Mouse (Mus musculus): ENCODE measurements at regions not wholly inside any gene's neighbourhood (a gene's known extent, or its start where the extent isn't known, plus 50 kb on each side); places are given as distances from the start of the nearest gene placed in this dataset.
A peak's percentile ranks its signal among the peaks of the same experiment; 100 is the strongest.

- DNase-seq, result no peak
Observed at GRCm38 (mm10) chr6:71012436-71012822, 56.1 kb downstream of the Foxi3 start.

DNA sequence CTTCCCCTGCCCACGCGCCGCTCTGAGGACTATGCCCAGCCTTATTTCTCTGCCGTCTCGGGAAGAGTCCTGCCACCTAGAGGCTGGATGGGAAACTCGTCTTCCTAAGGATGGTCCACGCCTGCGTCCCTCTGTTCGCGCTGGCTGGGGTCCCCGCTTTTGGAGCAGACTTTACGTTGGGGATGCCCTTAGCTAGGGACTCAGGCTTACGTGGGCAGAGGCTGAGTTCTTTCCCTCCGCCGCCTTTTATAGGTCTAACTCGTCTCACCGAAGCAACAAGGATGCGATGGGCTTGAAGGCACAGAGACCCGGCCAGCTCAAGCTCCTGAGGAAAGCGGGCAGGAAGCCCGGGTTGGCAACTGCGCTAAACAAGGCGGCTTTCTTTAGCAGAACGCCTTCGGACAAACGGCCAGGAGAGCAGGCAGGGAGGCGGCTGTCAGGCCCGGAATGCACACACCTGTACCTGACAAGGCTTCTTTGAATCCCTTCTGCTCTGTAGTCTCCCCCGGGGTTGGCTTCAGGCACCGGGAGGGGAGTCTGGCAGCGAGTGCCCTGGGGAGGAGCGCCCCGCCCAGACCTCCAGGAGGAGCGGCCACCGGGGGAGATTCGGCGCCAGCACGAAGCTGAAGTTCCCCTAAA, 56.6 kb downstream of the Foxi3 start:
- DNase-seq, result peak; percentile 41

- DNase-seq, result no peak
Observed at GRCm38 (mm10) chr6:71016388-71016787, 60.1 kb downstream of the Foxi3 start.

DNA sequence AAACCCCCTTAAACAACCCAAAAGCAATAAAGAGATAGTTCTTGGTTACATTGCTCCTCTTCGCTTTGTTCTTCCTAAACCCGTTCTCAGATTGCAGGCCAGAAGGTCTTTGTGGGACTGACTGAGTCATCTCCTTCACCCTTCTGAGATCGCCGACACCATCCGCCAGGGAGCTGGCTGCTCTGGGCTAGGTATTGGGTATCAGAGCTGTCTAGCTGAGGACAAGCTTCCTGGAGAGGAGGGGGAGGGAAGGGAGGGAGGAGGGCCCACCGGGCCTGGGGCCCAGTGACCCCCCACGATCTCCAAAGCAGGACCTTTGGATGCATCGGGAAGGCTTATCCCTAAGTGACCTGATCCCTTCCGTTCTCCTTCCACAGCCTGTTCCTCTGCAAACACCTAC, 65.0 kb downstream of the Foxi3 start:
- DNase-seq, result no peak

- DNase-seq, result no peak
Observed at GRCm38 (mm10) chr6:71025472-71025871, 69.1 kb downstream of the Foxi3 start.

- no peak for DNase-seq
Observed at GRCm38 (mm10) chr6:71029663-71030062, 73.3 kb downstream of the Foxi3 start.

- no peak for DNase-seq
Observed at GRCm38 (mm10) chr6:71030541-71030940, 74.2 kb downstream of the Foxi3 start.

DNA sequence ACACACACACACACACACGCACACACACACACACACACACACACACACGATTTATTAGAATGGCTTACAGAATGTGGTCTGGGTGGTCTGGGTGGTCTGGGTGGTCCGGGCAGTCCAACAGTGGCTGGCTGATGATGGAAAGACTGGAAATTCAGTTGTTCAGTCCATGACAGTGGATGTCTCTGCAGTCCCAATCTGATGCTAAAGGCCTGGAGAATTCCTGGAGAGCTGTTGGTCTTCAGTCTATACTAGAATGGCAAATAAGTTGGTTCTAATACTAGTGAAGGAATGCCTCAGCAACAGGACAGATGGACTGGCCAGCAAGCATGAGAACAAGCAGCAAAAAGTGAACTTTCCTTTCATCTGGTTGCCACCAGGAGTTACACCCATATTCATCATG, 87.9 kb downstream of the Foxi3 start:
- DNase-seq, result no peak

GRCm38 (mm10) chr6:71045261-71045660, 88.9 kb downstream of the Foxi3 start:
- no peak for DNase-seq

DNA sequence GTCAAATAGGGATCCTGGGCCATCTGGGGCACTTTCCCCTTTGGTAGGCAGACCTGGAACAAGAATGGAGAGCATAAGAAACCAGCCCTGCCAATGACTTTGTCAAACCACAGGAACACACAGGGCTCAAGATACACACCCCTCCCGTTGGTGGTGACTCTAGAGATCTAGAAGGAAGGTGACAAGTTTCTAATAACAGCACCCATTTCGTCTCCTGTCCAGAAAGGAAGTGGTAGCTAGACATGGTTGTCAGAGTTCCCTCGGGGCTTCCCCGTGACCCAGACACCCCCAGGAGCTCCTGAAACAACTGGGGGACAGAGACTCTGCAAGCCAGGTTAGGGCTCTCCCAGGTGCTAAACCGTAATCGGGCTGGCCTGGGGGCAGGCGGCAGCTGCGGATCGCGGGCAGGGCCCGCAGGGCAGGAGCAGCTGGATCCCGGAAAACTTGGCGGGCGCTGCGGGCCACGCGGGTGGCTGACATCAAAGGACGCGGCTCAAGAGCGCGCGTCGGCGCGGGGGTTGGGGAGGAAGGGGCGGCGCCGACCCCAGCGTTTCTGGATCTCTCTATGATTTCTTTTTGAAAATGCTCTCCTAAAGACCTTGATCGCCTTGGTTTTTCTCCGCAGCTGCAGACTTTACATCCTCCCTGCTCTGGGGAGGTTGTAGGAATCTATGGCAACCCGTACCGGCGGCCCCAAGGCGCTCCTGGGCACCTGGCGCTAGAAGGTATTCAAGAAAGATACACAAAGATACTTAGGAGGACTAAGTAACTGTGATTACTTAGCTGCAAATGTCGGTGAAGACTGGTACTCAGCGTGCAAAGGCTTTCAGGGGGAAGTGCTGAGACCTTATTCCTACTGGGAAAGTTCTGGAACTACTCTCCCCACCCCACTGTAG, 92.1 kb downstream of the Foxi3 start:
- DNase-seq, result no peak

- DNase-seq, result no peak
Observed at GRCm38 (mm10) chr6:71050248-71050647, 93.9 kb downstream of the Foxi3 start.

DNA sequence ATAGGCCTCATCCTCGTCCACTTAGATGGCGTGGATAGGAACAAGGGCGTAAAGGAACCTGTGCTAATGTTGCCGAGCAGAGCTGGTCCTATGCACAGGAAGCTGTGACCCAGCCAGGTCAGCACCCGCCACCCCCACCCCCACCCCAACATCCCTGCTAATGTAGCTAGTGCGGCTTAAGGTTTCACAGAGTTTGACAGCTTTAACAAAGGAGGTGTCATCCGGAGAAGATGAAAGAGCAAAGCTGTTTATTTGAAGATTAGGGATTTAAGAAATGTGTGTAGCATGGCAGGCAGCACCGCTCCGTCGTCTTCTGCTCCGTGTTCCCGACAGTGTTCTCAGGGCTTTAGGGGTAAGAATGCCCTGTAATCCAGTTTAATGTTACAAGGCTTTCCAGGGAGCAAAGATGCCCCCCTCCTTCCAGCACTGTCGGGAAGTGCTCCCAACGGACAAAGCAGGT, 93.5 kb downstream of the Thnsl2 start:
- no peak for DNase-seq

- no peak for DNase-seq
Observed at GRCm38 (mm10) chr6:71057209-71057858, 86.9 kb downstream of the Thnsl2 start.

- no peak for DNase-seq
Observed at GRCm38 (mm10) chr6:71060116-71060515, 84.1 kb downstream of the Thnsl2 start.

- no peak for DNase-seq
Observed at GRCm38 (mm10) chr6:71062980-71063379, 81.3 kb downstream of the Thnsl2 start.

GRCm38 (mm10) chr6:71065428-71065827, 78.8 kb downstream of the Thnsl2 start:
- no peak for DNase-seq

DNA sequence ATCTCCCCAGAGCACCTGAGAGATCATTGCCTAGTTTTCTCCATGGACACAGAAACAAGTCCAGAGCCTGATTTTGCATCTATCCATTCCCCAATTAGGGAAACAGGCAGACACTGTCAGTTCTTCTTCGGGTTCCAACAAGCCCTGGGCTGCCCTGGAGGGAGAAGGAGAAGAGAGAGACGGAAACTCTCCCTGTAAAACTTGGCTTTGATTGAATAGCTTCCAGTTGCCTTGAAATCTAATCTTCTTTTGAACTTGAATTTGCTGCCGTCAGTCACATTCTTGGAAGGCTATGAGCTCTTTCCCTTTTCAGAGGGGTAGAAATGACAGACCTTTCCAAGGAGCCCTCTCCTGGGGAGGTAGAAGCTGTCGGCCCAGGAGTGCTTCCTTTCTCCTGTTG, 75.0 kb downstream of the Thnsl2 start:
- no peak for DNase-seq

- DNase-seq, result no peak
Observed at GRCm38 (mm10) chr6:71074789-71075191, 69.4 kb downstream of the Thnsl2 start.

Measured in layer of hippocampus, postnatal 36 days (tissue).